Mouse (Mus musculus) heart, adult 18-20 months (tissue): ENCODE results near the gene Myo1b. TPM values are rescaled to one million over a fixed set of nuclear protein-coding genes. Genes with fewer than 3 reads are reported as not detected.

Source experiments
- DNase-seq, 2 experiments: peaks; one replicate each; pipeline ENCODE4 v3.0.0; 2021 to 2022; ENCODE audit warnings: mixed read lengths in 1 of 2
- long read RNA-seq, 2 experiments: library from polyadenylated mRNA; stranded (forward); transcript quantifications; one replicate each; pipeline ENCODE4 v2.0.0; 2021
- total RNA-seq, 2 experiments: library from RNA; stranded (reverse); gene quantifications; 2 replicates each; pipeline ENCODE4 v1.2.3; 2021

Gene Myo1b
- total RNA-seq = 10 to 100 TPM; 24.8 to 30.0 TPM
- long read RNA-seq, experiment 1, full-length matches to known transcripts = 16 of 17 reads
- long read RNA-seq, experiment 1, partial matches to known transcripts = 0 of 17 reads
- long read RNA-seq, experiment 1, other reads (novel, unspliced or antisense) = 1 of 17 reads
- long read RNA-seq, experiment 2, full-length matches to known transcripts = 16 of 19 reads
- long read RNA-seq, experiment 2, partial matches to known transcripts = 2 of 19 reads
- long read RNA-seq, experiment 2, other reads (novel, unspliced or antisense) = 1 of 19 reads

DNA sequence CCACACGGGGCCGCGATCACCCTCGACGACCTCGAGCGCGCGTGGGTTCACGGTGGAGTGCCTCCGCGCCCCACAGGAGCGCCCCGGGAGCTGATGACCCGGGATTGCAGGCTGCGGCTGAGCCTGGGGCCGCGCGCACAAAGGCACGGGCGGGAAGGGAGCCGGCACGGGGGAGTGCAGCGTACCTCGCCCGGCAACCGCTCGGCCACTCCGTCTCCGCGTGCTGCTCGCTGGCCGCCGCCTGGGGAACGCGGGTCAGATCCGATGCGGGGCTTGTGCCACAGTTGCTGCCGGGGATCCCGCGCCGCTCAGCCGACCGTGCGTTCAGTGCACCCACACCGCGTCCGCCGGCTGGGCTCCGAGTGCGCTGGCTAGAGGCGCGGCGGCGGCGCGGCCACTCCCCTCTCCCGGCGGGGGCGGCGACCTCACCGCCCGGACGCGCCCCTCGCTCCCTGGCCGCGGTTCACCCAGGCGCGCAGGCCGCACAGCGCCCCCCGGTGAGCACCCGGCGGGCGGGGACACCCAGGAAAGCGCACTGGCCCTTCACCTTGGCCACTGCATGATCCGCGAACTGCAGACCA, at the start of gene Myo1b:
Gene Myo1b (minus strand): TSS at position 496 of the 581 bp plus-strand sequence.
- DNase-seq = peak; percentile 73 to 74

DNA sequence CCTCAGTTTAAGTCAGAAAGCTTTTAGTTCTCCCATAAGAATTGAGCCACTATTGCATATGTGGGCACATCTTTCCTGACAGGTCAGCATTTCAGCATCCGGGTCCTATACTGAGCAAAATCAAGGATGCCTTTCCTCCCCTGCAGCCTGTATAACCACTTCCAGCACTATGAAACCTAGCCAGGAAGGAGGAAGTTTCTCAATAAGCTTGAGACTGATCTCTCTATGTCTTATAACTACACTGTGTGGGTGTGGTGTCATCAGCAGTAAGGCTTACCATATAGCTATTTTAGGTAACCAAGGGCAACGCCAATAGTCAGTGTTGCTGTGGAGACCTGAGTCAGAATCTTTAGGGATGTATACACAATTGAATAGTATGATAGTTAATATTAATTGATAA, 48.8 kb upstream of the Myo1b start:
- DNase-seq = no peak

DNA sequence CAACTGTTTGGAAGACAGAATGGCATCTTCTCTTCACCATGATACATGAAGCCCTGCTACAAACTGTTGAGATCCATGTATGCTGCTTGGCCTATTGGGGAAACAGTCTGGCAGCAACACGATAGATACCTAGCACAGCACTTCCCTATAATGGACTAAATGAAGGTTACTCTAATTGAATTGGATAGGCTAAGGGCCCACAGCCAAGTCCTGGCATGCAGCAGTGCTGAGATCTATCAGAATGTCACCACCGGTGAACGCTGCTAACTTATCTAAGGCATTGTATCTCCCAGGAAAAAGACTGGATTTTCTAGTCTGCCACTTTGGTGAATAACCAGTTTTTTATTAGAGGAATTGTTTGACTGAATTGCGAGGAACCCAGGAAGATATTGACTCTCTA, 31.2 kb upstream of the Myo1b start:
- no peak for DNase-seq

DNA sequence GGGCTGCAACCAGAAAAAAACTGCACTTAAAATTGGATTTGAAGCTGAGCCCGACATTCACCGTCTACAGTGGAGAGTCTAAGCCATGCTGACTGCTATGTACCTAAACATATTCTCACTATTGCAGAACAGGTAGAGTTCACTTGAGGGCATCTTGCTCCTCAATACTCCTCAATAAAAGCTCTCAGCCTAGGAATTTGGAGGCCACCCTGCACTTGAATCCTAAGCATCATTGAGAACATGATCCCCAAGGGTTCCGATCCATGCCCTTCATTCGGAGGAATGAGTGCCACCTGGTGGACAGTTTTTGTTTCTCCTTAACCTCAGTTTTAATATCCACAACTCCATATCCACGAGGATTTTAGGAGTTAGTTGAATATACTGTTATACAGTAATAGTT, 28.9 kb upstream of the Myo1b start:
- peak; percentile 23 to 71 for DNase-seq

DNA sequence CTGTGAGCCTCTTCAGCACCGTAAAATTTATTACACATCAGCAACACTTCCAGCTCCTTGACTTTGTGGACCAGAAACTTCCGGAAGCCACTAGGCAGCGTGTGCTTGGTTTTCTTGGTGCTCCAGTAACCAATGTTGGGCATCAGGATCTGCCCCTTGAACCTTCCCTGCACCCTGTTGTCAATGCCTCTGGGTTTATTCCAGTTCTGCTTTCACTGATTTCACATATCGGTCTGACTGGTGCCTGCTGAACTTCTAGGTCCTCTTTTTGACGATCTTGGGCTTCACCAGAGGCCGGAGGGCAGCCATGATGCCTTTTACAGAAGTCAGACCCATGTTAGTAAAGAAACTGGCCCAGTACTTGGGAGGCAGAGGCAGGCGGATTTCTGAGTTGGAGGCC, 22.5 kb upstream of the Myo1b start:
- DNase-seq = no peak

DNA sequence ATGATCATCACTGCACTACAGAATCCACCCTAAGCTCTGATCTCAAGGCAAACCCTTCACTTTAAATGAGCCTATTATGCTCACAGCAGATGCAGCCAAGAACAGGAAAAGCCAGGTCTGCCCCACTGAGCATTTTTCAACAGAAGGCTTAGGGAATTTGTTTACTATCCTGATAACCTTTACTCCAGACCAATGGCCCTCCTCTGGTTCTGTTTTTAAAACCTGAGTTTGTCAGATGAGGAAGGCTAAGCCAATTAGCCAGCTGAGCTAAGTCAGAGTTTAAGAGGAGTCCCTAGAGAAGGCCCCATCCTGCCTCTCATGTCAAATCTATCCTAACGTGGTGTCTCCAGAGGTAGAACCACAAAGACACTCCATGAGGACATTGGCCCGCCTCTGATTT, 19.1 kb upstream of the Myo1b start:
- no peak for DNase-seq

DNA sequence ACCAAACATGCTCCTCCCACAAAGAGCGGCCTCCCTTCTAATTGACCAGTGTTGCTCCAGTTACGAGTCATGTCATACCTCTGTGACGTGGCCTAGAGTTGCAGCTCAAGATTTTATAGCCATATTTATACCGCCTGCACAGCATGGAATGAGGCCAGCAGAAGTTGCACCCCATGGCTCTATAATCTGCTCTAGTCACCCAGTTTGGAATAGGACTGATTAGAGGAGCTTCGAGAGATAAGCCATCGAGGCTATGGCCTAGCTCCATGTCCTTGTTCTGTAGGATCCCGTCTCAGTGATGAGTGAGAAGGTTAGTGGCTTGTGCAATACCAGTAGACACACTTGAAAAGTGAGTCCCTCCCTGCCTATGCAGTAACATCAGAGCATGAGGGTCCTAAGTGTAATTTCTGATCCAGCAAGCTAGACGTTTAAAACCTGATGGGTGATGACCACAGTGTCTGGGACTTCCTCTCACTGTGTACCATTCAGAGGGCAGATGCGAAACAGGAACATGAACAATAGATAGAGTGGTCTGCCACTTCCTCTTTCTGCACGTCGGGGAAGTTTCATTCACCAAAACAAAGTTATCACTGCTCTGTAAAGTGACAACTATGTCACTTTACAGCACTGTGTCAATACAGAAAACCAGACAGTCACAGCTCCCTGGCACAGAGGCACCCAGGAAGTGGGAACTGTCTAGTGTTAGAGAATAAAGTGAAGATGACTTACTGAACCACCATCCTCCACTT, 18.5 kb upstream of the Myo1b start:
- peak in 1 of 2 experiments; percentile 52 for DNase-seq

DNA sequence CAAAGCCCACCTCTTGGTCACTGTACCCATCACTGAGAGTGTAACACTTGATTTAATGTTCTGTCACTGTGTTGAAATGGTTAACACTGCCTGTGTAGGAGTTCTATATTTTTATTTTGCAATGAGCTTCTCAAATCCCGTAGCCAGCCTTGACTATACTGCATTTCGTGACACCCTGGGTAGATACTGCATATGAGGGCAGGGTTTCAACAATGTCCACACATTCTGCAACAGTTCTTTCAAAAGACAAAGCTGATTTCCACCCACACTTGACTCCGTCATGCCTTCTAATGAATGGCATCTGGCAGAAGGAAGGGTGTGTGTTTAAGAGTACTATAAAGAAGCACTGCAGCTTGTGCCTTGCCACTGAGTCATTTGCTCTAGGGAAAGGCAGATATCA, 17.0 kb upstream of the Myo1b start:
- no peak for DNase-seq

DNA sequence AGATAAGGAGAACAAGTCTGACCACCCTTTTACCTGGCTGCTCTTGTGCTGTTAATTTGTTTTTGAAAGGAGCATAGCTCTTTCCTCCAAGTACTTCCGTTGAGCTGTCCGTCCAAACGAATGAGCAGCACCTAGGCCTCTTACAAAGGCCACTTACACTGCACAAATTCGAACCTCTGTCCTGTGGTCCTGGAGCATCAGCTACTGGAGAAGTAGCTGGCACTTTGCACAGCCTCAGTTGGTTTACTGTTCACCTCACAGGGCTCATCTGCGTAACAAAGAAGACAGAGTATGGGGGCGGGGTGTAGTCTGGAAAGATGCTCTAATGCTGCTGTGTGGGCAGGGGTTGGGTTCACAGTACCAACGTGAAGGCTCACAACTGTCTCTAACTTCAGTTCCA, 15.7 kb upstream of the Myo1b start:
- no peak for DNase-seq

DNA sequence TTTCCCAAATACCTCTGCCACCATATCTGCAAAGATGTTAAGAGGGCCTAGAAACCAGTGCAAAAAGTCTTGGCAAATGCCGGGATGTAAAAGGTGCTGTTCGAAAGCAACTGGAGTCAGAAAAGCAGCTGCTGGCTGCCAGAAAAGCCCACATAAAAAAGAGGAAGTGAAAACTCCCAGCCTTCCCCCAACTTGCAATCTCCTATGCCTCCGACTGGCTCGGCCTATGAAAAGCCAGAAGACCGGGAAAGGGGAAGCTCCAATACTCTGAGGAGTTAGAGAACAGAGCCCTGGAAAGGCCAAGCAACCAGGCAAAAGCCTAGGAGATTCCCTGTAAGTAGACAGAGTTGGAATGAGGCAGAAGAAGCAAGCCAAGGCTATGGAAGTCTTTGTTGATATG, 14.7 kb upstream of the Myo1b start:
- peak; percentile 21 to 52 for DNase-seq

DNA sequence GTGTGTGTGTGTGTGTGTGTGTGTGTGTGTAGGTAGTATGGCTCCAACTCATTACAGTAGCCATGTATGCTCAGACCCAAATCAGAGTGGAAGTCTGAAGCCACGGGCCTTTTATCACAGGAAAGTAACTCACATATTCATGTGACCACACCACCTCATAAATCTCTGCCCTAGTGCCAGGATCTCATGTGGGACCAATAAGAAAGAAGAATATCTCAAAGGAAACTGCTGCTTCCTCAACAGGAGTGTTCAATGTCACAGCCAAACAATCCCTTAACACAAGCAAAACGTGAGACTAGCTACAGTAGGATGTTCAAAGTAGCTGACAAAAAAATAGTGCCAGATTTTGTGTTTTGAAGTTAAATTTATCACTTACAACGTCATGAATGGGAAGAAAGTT, 13.7 kb upstream of the Myo1b start:
- no peak for DNase-seq

DNA sequence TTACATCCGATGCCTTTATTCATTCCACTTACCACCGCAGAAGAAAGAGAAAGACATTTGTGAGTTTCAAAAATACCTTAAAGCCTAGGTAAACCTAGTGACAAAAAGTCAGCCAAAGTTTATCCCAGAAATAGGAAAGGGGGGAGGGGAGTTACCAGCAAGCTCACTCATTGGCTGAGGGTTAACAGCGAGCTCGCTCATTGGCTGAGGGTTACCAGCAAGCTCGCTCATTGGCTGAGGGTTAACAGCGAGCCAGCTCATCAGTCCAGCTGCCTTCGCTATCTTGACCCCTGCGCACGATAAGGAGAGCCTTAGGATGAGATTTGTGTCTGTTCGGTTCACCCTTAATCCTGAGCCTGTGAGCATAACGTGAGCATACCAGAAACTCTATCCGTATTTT, 6.9 kb upstream of the Myo1b start:
- DNase-seq = no peak

DNA sequence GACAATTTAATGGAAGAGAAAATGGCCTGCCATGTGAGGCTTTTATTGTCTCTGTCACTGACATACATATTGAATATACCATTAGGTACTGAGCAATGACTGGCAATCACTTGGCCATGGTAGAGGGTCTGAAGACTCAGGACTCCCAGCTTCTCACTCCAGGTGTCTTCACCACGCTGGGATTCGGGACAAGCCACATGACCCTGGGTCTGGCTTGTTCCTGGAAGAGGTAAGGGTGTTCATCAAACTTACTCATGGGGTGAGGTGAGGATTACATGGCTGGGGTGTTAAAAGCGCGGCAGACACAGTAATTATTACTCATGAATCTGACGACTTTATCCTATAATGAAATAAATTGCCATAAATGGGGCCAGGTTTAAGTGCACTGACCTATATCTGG, 405 bp upstream of the Myo1b start:
- DNase-seq = no peak

DNA sequence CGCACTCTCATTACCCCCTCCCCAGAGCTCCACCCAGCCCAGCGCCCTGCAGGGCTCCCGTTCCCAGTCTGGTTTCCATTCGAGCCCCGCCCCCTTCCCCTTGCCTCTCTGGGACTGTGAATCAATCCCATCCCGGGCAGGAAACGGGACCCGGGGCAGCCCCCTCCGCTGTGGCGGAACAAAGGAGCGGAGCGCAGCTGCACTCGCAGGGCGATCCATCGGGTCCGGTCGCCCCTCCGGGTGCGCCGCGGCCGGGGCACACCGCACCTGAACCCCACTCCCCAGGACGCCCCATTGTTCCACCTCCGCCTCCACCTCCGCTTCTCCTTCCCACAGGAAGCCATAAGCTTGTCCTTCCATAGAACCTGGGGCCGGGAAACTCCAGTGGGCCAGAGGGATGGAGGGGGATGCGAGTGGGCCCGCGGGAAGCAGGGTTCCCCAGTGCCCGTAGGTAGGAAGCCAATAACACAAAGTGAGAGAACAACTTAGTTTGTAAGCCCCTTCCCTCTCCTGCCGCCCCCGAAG, 758 bp downstream of the Myo1b start:
- peak; percentile 84 to 88 for DNase-seq

DNA sequence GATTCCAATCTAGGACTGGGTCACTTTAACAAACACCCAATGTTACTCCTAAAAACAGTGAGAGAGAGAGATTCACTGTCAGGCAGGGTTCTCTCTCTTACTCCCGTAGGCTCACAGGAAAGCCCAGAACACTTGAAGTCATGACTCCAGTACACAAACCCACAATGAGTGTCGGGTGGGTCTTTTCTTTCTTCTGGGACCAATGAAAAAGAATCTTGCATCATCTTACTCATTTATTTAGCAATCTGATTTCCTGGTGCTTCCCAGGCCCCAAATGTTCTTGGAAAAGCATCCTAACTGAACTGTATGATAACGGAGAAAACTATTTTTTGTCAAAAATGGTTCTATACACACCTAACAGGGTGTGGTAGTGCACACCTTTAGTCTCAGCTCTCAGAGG, 1.8 kb downstream of the Myo1b start:
- DNase-seq = no peak

DNA sequence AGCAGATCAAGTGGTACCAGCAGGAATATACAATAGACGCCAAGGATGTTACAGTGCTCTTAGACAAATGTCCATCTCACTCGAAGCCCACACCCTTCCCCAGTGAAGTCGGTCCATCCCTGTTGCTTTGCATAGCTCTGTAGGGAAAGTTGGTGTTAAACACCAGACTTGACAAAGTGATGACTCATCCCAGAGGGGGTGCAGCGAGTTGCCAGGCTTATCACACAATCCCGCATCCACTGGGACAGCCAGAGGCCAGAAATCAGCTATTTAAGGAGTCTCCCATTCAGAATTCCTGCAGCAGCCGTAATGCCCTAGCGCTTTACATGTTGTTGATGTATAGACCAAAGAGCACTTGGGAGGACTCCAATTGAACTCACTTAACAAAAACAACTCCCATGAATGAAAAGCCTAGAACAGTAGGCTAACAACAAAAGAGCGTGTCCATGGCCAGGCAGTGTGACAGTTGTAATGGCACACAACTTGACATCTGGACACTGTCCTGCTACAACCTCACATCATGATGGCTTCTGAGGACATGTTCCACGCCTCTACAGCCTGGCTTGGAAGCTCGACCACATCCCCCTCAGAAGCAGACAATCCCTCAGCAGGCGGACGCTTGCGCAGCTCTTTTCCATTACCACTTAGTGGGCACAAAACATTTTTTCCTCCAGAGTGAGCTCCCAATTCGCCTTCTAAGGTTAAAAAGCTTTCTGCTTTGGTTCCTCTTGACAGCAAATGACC, 2.6 kb downstream of the Myo1b start:
- no peak for DNase-seq

DNA sequence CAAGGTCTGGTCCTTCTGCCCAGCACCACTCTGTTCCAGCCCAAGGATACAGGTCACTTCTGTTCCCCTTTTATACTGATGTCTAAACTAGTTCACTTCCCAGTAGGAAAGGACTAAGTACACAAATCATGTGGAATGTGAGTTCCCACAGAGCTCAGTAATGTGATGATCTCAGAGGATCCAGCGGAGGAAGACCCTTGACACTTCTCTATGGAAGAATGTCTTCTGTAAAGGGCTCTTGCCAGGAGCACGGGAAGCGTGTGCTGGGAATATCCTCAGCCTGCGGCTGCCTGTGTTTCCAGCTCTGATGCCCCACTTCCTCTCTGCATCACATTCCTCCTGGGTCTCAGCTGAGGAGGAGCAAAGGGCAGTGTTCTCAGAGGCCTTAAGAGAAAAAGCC, 4.5 kb downstream of the Myo1b start:
- DNase-seq = peak in 1 of 2 experiments; percentile 60

DNA sequence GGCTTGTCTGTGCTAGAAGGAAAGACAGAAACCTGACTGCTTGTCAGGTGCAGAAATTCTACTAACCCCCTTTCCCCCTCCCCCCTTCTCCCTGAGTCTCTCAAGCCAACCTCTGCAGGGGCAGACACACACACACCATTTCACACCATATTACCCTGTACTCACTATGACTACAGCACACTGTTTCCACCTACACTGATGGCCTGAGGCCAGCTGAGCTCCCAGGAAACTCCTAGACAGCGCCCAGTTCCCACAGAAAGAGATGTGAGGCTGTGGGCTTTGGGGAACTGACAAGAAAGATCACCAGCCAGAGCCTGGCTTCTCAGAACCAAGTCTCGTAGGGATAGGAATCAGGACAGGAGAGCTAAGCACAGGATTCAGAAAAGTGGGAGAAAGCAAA, 6.7 kb downstream of the Myo1b start:
- DNase-seq = no peak

DNA sequence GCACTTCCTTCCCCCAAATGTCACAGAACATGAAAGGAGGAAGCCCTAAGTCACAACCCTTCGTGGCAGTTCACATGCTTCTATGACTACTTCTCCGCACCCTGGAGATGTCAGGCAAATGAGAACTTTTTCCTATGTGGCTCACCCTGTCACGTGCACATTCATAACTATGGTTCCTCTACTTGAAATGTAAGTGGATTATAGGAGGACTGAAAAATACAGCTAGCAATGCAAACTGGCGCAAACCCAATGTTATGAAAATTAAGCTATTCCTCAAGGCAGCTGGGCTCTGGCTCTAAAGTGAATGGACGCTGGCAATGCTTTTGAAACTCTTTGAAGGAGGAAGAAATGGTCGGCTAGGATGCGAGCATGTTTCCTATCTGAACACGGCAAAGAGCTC, 8.1 kb downstream of the Myo1b start:
- no peak for DNase-seq

DNA sequence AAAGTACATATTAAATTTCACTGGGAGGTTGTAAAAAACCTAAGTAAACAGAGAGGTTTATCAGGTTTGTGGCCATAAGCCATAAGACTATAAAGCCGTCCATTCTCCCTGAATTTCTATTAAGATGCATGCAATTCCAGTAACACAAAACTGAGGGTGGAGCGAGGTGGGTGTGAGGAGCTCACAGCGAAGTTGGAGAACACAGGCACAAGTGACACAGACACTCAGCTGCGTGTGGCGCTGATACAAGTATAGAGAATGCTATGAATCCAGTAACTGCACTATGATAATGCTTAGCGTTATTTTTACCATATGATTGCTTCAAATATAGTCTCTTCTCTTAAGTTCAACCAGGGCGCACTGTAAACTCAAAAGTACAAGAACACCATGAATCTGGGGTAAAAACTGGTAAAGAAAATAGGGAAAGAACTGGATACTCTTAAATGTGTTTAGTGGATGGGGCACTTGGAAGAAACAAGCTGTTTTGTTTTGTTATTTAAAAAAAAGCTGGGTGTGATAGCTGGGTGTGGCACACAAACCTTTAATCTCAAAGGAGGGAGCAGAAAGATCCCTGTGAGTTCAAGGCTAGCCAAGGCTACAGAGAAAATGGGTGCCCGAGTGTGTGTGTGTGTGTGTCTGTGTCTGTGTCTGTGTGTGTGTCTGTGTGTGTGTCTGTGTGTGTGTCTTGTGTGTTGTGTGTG, 9.5 kb downstream of the Myo1b start:
- DNase-seq = no peak

DNA sequence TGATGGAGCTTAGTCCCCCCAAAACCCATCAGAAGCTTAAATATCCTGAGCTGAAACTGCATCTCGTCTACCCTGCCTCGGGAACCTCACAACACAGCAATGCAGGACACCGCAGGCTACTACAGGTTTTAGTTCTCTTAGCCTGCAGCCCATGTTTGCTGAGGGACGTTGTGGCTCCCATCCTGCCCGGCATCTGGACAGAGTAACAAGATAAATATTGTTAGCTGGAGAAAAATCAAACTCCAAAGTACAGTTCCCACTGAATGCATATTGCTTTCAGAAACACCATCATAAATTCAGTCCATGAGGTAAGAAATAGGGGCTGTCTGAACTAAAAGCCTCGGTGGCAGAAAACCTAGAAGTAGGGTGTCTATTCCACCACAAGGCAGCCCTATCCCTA, 10.8 kb downstream of the Myo1b start:
- DNase-seq = no peak

DNA sequence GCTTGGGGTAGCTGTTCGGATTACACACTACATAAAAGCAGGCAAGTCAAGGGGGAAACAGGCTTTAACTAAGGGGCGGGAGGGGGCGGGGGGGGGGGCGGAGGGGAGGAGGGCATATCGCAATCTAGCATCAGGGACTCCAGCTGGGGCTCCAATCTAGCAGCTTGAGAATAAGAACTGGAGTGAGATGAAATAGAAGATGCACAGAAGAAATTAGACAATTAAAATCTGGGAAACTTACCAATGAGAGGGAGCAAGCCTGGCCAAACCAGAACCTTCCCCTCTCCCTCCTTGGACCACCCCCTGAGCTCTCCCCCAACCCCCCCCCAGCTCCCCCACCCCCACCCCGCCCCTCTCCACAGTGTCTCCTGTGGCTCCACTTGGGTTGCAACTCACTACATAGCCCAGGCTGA, 18.7 kb downstream of the Myo1b start:
- no peak for DNase-seq
